In genomic region chr8:80393111-80393510, GRCm38 (mm10) we compare ENCODE assay signal across 18 mouse cellular contexts.
DNase-seq lines count a peak whose midpoint lies in the region; ATAC-seq and TF ChIP-seq lines count a peak whose summit lies in the region.
"Had no signal": no experiment of that assay in that cellular context is flagged by ENCODE, and none has a peak within 500 bp of the region (broad histone marks: within the 10 kb centered on the region; RNA-seq: fewer than 3 reads in every experiment).

No protein-coding gene starts in this region.

- H3K9me3 ChIP-seq in stomach, postnatal 0 days (ENCODE audit: control insufficient read depth, low read length) = no peaks in the 10 kb centered on the region
- H3K9me3 ChIP-seq: heart, embryonic 13.5 days; liver, embryonic 15.5 days had no signal

- peak; percentile 2 for DNase-seq in CD4-positive, CD25-positive, alpha-beta regulatory T cell, adult 2 months (ENCODE audit: low read depth, low spot score)
- peak; percentile 11 for DNase-seq in 416B (ENCODE audit: low read depth)
- DNase-seq in thymus, adult 2 months = peak; percentile 11
- DNase-seq in adrenal gland, adult 18-20 months (ENCODE audit: low spot score in 2 of 2) = no peak
- DNase-seq in urinary bladder, postnatal 14 days (ENCODE audit: low spot score) = no peak
- DNase-seq in stomach, postnatal 0 days (ENCODE audit: low spot score) = no peak
- DNase-seq: adrenal gland, postnatal 10 days; cerebellum, adult 11 months; embryo, embryonic 11 days; kidney, adult 11 months had no signal

- peaks cover 6% of the 10 kb centered on the region; the same call in 1 of the 2 replicates for H3K4me1 ChIP-seq in thymus, adult 2 months (replicated peaks; ENCODE audit: control insufficient read depth, insufficient read depth, low read length)
- H3K4me1 ChIP-seq in stomach, postnatal 0 days (replicated peaks; ENCODE audit: control insufficient read depth, insufficient read depth) = no peaks in the 10 kb centered on the region
- H3K4me1 ChIP-seq: heart, embryonic 13.5 days; liver, embryonic 15.5 days had no signal

- no peak overlapping the region for H3K4me3 ChIP-seq in thymus, adult 2 months (ENCODE audit: control insufficient read depth, insufficient read depth, low read length)
- H3K4me3 ChIP-seq in stomach, postnatal 0 days (ENCODE audit: low read depth, low read length) = no peak overlapping the region
- H3K4me3 ChIP-seq: heart, embryonic 13.5 days; liver, embryonic 15.5 days had no signal

- no peak overlapping the region for H3K9ac ChIP-seq in stomach, postnatal 0 days (ENCODE audit: low read length)
- H3K9ac ChIP-seq: heart, embryonic 13.5 days; liver, embryonic 15.5 days had no signal

- no peak for TF ChIP-seq POLR2A in thymus, adult 2 months (IDR thresholded peaks at IDR 0.05; ENCODE audit: control insufficient read depth, extremely low read depth, insufficient read depth, low read length, poor library complexity)

- no peak overlapping the region for H3K4me2 ChIP-seq in stomach, postnatal 0 days (replicated peaks; ENCODE audit: low read depth)
- H3K4me2 ChIP-seq: heart, embryonic 13.5 days; liver, embryonic 15.5 days had no signal

- TF ChIP-seq CTCF in thymus, adult 2 months (IDR thresholded peaks at IDR 0.05; ENCODE audit: borderline replicate concordance, control insufficient read depth, extremely low read depth, insufficient read depth, low read length, poor library complexity) = no peak
- TF ChIP-seq CTCF in stomach, postnatal 0 days (IDR thresholded peaks at IDR 0.05; ENCODE audit: low read depth) = no peak

- H3K27me3 ChIP-seq in thymus, adult 2 months (ENCODE audit: control insufficient read depth, insufficient read depth, low read length) = no peaks in the 10 kb centered on the region
- H3K27me3 ChIP-seq in stomach, postnatal 0 days (ENCODE audit: control insufficient read depth, insufficient read depth, low read length) = no peaks in the 10 kb centered on the region
- H3K27me3 ChIP-seq: heart, embryonic 13.5 days; liver, embryonic 15.5 days had no signal

- WGBS in thymus, adult 2 months = 6% methylated on average over 3 of the region's 3 CpGs
- 87% methylated on average over 3 of the region's 3 CpGs for whole genome bisulfite sequencing in stomach, postnatal 0 days

- H3K27ac ChIP-seq in thymus, adult 2 months (ENCODE audit: control insufficient read depth, insufficient read depth, low read length) = no peak overlapping the region
- H3K27ac ChIP-seq in stomach, postnatal 0 days (replicated peaks) = no peak overlapping the region
- H3K27ac ChIP-seq: heart, embryonic 13.5 days; kidney, postnatal 0 days; liver, embryonic 15.5 days had no signal

- TF ChIP-seq EP300 in stomach, postnatal 0 days (optimal IDR thresholded peaks at IDR 0.05) = no peak

- H3K36me3 ChIP-seq in thymus, adult 2 months (ENCODE audit: control insufficient read depth, insufficient read depth, low read length) = no peaks in the 10 kb centered on the region
- no peaks in the 10 kb centered on the region for H3K36me3 ChIP-seq in stomach, postnatal 0 days (ENCODE audit: control insufficient read depth, insufficient read depth, low read length)
- H3K36me3 ChIP-seq: heart, embryonic 13.5 days; liver, embryonic 15.5 days had no signal

- ATAC-seq in CD4-positive, CD25-positive, alpha-beta regulatory T cell, adult 4 months = no peak
- ATAC-seq in hematopoietic stem cell, adult 5-6 weeks (replicated peaks in 1 of 2; ENCODE audit: insufficient read depth in 1 of 2, low FRiP score in 2 of 2, low TSS enrichment in 1 of 2, low read depth in 1 of 2, poor library complexity in 2 of 2, severe bottlenecking in 2 of 2) = peak; percentile 75 to 82
- ATAC-seq in stomach, postnatal 0 days (ENCODE audit: low FRiP score, low TSS enrichment) = no peak
- ATAC-seq: forebrain, embryonic 16.5 days; lung, postnatal 0 days; midbrain, embryonic 16.5 days had no signal

Comparison
In these comparisons a context has a peak if more than half of its experiments do, and no peak if none do; other contexts are left out.
1. DNase-seq: peak in CD4-positive, CD25-positive, alpha-beta regulatory T cell, adult 2 months (single experiment), 416B (single experiment) and thymus, adult 2 months (single experiment); none in adrenal gland, adult 18-20 months (0 of 2), urinary bladder, postnatal 14 days (single experiment) and stomach, postnatal 0 days (single experiment).
2. ATAC-seq: peak in hematopoietic stem cell, adult 5-6 weeks (2 of 2); none in CD4-positive, CD25-positive, alpha-beta regulatory T cell, adult 4 months (single experiment) and stomach, postnatal 0 days (single experiment).